Mouse (Mus musculus): ENCODE results near the gene Eif3l. TPM values are rescaled to one million over a fixed set of nuclear protein-coding genes. Genes with fewer than 3 reads are reported as not detected.
A peak's percentile ranks its signal among the peaks of the same experiment; 100 is the strongest.

Eif3l gene
- polyA plus RNA-seq, 1 experiment from 2014 or later: 205 TPM

DNA sequence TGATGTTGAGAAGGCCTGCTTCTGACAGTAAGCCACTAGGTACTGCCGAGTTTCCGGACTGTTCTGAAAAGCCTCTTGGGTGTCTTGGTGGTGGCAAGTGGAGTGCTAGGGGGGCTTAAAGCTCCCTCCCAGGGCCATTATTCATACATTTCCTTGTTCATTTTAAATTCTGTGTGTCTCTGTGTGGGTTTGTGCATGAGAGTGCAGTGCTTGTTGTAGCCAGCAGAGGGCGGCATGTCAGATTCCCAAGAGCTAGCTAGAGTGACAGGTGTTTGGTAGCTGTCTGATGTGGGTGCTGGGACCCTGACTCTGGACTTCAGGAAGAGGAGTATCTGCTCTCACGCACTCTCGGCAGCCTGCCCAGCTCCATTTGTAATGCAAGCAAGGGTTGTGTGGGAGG lies 53.2 kb downstream of the Eif3l start:
- ATAC-seq (ENCODE audit: insufficient number of reproducible peaks, low FRiP score, low TSS enrichment, low read depth): no peak
- H3K36me3 ChIP-seq: peaks cover 97% of the 10 kb centered on the region
- no peak overlapping the region for H3K4me3 ChIP-seq (replicated peaks)
- 95% methylated on average over 5 of the region's 5 CpGs for WGBS
- 0 out of 2 replicates have a peak, but pooled peaks cover 9% of the 10 kb centered on the region for H3K4me1 ChIP-seq
- no peak overlapping the region for H3K27ac ChIP-seq (replicated peaks)
- no peak overlapping the region for H3K9ac ChIP-seq
- no peak overlapping the region for H3K4me2 ChIP-seq (replicated peaks)
- H3K27me3 ChIP-seq: no peaks in the 10 kb centered on the region
- no peaks in the 10 kb centered on the region for H3K9me3 ChIP-seq (replicated peaks)

DNA sequence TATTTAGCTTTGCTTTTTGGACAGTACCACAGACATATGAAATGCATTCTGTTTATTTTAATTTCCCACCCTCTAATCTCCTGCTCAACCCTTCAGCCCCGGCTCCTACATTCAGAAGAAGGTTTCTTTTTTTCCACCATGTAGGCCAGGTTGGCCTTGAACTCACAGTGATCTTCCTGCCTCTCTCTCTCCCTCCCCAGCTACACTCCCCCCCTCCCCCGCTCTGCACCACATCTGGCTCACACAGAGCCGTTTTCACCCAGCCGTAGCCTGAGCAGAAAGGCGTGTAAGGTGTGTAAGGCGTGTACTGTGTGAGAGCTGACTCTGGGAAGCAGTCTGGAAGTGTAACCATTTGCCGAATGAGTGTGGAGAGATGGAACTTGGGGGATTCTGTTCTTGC lies 54.3 kb downstream of the Eif3l start:
- no peak overlapping the region for H3K9ac ChIP-seq
- peaks cover 97% of the 10 kb centered on the region for H3K36me3 ChIP-seq
- H3K4me2 ChIP-seq (replicated peaks): no peak overlapping the region
- H3K9me3 ChIP-seq (replicated peaks): no peaks in the 10 kb centered on the region
- no peak overlapping the region for H3K27ac ChIP-seq (replicated peaks)
- H3K4me1 ChIP-seq: 0 out of 2 replicates have a peak, but pooled peaks cover 9% of the 10 kb centered on the region
- H3K27me3 ChIP-seq: no peaks in the 10 kb centered on the region
- H3K4me3 ChIP-seq (replicated peaks): no peak overlapping the region
- 71% methylated on average over 7 of the region's 7 CpGs for WGBS
- no peak for ATAC-seq (ENCODE audit: insufficient number of reproducible peaks, low FRiP score, low TSS enrichment, low read depth)

DNA sequence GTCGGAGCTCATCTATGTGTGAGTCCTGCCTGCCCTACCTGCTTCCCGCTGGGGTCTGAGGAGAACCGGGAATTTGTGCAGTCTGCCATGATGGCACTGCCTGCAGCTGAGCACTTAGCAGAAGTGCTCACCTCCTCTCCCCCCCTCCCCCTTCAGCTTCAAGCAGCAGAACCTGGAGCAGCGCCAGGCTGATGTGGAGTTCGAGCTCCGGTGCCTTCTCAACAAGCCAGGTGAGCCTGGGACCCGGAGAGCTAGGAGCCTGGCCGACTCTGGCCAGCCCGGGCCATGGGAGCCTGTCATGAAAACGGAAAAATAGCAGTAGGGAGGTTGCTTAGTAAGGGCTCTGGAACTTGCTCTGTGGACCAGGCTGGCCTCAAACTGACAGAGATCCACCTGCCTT lies 55.8 kb downstream of the Eif3l start:
- no peak for ATAC-seq (ENCODE audit: insufficient number of reproducible peaks, low FRiP score, low TSS enrichment, low read depth)
- no peak overlapping the region for H3K9ac ChIP-seq
- H3K27ac ChIP-seq (replicated peaks): no peak overlapping the region
- peaks cover 16% of the 10 kb centered on the region; the same call in 1 of the 2 replicates for H3K4me1 ChIP-seq
- no peaks in the 10 kb centered on the region for H3K9me3 ChIP-seq (replicated peaks)
- no peaks in the 10 kb centered on the region for H3K27me3 ChIP-seq
- WGBS: 77% methylated on average over 10 of the region's 10 CpGs
- H3K36me3 ChIP-seq: peaks cover 85% of the 10 kb centered on the region
- H3K4me2 ChIP-seq (replicated peaks): no peak overlapping the region
- H3K4me3 ChIP-seq (replicated peaks): no peak overlapping the region

DNA sequence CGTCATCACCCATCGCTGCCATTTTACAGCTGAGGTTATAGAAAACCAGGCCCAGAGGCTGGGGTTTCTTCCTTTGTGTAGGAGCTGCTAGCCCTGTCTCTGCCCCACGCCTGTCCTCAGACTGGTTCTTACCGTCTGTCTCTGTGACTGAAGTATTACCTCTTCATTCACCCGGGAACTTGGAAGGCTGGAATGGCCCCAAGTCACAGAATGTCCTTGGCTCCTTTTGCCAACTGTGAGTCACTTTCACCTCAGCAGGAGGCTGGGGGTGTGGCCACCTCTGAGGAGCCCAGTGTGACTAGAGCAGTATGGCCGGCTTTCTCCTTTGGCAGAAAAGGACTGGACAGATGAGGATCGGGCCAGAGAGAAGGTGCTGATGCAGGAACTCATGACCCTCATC lies 56.5 kb downstream of the Eif3l start:
- peaks cover 78% of the 10 kb centered on the region for H3K36me3 ChIP-seq
- no peak for ATAC-seq (ENCODE audit: insufficient number of reproducible peaks, low FRiP score, low TSS enrichment, low read depth)
- no peak overlapping the region for H3K4me2 ChIP-seq (replicated peaks)
- no peaks in the 10 kb centered on the region for H3K27me3 ChIP-seq
- H3K9ac ChIP-seq: no peak overlapping the region
- 72% methylated on average over 7 of the region's 7 CpGs for WGBS
- no peak overlapping the region for H3K4me3 ChIP-seq (replicated peaks)
- H3K4me1 ChIP-seq: peaks cover 22% of the 10 kb centered on the region; the same call in 1 of the 2 replicates
- H3K9me3 ChIP-seq (replicated peaks): no peaks in the 10 kb centered on the region
- H3K27ac ChIP-seq (replicated peaks): no peak overlapping the region

DNA sequence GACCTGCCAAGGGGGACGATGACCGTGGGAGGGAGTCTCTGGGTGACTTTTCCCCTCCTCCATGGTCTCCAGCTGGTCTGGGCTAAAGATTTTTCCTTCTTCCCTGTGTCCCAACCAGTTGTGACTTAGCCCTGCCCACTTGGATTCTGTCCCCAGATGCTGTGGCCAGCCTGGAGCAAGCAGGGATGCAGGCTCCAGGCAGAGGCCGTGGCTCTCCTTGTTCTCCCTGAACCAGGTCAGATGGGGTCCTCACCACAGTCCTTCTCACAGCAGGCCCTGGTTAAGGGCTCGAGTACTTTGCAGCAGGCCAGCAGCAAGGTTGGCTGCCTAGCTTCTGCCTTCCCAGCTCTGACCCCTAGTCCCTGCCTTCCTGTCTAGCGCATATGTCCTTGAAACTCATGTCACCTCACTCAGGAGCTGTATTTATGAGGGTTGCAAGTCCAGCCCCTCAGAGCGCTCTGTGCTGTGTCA lies 58.2 kb downstream of the Eif3l start:
- no peak for ATAC-seq (ENCODE audit: insufficient number of reproducible peaks, low FRiP score, low TSS enrichment, low read depth)
- WGBS: 83% methylated on average over 6 of the region's 6 CpGs
- Histone ChIP-seq H3K36me3 (peaks cover 61% of the 10 kb centered on the region), H3K4me1 (peaks cover 22% of the 10 kb centered on the region; the same call in 1 of the 2 replicates), H3K27ac (replicated peaks) (no peak overlapping the region), H3K9me3 (replicated peaks) (no peaks in the 10 kb centered on the region), H3K27me3 (no peaks in the 10 kb centered on the region), H3K4me2 (replicated peaks) (no peak overlapping the region), H3K4me3 (replicated peaks) (no peak overlapping the region), H3K9ac (no peak overlapping the region)

DNA sequence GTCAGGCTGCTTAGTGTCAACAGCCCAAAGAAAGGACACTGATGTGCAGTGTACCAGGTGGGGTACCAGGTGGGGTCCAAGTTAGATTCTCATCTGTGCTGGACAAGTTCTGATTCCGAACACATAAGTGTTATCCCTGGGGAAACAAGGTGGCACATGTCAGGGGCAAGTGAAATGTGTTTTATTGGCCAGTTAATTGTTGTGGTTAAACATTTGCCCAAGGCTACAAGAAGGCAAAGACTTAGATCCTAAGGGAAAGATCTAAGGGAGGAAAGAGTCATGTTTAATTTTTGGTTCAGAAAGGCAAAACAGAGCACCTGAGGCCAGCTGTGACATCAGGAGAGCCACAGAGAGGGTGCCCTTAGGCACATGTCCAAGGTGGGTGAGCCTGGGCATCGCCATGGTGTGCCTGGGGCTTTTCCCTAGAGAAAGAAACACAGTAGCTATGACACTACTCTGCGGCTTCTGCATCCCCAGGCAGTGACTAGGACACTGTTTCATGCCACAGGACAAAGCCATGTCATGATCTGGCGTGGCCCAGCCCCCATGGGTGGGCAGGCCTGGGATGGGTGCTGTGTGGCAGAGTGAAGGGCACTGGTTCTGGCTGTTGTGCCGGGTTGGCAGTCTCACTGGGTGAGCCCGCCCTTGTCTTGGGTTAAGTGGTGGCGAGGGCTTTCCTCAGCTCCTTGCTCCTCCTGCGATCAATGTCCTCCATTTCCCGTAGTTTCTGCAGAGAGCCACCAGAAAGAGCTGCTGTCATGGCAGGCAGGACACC lies 59.7 kb downstream of the Eif3l start:
- Histone ChIP-seq H3K4me3 (replicated peaks) (no peak overlapping the region), H3K9ac (no peak overlapping the region), H3K9me3 (replicated peaks) (no peaks in the 10 kb centered on the region), H3K36me3 (peaks cover 49% of the 10 kb centered on the region), H3K27me3 (no peaks in the 10 kb centered on the region), H3K27ac (replicated peaks) (no peak overlapping the region), H3K4me2 (replicated peaks) (no peak overlapping the region), H3K4me1 (peaks cover 22% of the 10 kb centered on the region; the same call in 1 of the 2 replicates)
- ATAC-seq (ENCODE audit: insufficient number of reproducible peaks, low FRiP score, low TSS enrichment, low read depth): no peak
- WGBS: 84% methylated on average over 9 of the region's 9 CpGs

DNA sequence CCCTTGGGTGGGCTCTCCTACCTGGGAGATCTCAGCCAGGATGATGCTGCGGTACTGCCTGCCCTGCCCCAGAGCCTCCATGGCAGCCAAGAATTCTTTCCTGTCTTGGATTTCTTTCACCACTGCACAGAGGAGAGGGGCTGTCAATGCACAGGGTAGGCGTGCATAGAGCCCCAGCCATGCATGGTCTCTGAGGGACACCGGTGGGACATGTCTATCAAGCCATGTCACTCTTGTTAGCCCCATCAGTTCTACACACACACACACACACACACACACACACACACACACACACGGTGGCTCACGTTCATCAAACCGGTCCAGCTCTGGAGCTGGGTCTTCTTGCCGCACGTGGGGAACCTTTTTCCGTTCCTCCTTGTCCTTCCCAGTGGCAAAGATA lies 60.4 kb downstream of the Eif3l start:
- Histone ChIP-seq H3K9ac (no peak overlapping the region), H3K36me3 (peaks cover 43% of the 10 kb centered on the region), H3K4me2 (replicated peaks) (no peak overlapping the region), H3K4me3 (replicated peaks) (no peak overlapping the region), H3K9me3 (replicated peaks) (no peaks in the 10 kb centered on the region), H3K27me3 (no peaks in the 10 kb centered on the region), H3K27ac (replicated peaks) (no peak overlapping the region), H3K4me1 (peaks cover 23% of the 10 kb centered on the region; the same call in 1 of the 2 replicates)
- ATAC-seq (ENCODE audit: insufficient number of reproducible peaks, low FRiP score, low TSS enrichment, low read depth): no peak
- WGBS: 69% methylated on average over 9 of the region's 9 CpGs

DNA sequence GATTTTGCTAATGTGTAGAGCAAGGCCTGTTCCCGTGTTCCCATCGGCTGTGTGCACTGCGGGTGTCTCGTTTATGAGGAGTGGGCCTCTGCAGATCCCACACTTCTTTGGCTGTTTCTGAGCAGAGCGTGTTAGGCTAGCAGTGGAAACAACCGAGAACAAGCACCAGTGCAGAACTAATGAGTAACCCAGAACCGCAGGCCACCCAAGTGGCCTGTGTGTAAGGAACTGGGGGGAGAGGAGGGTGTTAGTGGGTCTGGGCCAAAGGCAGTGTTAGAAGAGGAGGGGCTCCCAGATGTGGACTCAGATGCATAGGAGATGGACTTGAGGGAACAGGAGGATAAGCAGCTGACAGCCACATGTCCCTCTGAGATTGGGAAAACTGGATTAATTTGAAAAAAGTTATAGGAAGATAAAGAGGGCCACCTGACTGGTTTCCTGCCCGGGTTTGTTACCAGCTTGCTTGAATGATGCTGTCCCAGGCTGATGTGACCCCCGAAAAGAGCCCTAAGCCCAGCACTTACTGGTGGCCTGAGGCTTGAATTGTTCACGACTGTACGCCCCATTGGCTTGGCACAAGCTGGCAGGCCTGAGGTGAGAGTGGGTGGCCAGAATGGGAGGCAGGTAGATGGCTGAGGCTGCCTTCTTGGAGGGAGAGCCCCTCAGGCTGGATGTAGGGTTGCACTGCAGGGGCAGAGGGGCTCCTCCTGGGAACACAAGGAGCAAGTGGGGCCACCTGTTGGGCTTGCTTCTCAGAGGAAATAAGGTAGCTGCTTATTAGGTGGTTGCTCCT lies 61.0 kb downstream of the Eif3l start:
- Histone ChIP-seq H3K4me1 (peaks cover 25% of the 10 kb centered on the region; the same call in 1 of the 2 replicates), H3K9me3 (replicated peaks) (no peaks in the 10 kb centered on the region), H3K4me2 (replicated peaks) (no peak overlapping the region), H3K9ac (no peak overlapping the region), H3K27ac (replicated peaks) (no peak overlapping the region), H3K4me3 (replicated peaks) (no peak overlapping the region), H3K27me3 (no peaks in the 10 kb centered on the region), H3K36me3 (peaks cover 36% of the 10 kb centered on the region)
- ATAC-seq (ENCODE audit: insufficient number of reproducible peaks, low FRiP score, low TSS enrichment, low read depth): no peak
- WGBS: 59% methylated on average over 11 of the region's 11 CpGs

DNA sequence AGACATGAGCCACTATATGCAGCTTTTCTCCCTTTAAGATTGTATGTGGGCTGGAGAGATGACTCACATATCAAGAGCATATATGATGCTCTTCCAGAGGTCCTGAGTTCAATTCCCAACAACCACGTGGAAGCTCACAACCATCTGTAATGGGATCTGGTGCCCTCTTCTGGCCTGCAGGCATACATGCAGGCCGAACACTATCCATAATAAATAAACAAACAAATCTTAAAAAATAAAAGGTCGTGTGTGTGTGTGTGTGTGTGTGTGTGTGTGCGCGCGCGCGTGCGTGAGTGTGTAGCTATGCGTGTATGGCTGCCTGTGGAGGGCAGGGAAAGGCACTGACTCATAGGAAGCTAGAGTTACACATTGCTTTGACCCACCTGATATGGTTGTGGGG lies 64.7 kb downstream of the Eif3l start:
- no peaks in the 10 kb centered on the region for H3K27me3 ChIP-seq
- H3K36me3 ChIP-seq: peaks cover 4% of the 10 kb centered on the region; the same call in 1 of the 2 replicates
- 52% methylated on average over 10 of the region's 10 CpGs for WGBS
- no peak overlapping the region for H3K27ac ChIP-seq (replicated peaks)
- H3K9ac ChIP-seq: no peak overlapping the region
- H3K4me2 ChIP-seq (replicated peaks): no peak overlapping the region
- no peak for ATAC-seq (ENCODE audit: insufficient number of reproducible peaks, low FRiP score, low TSS enrichment, low read depth)
- peaks cover 42% of the 10 kb centered on the region for H3K4me1 ChIP-seq
- no peak overlapping the region for H3K4me3 ChIP-seq (replicated peaks)
- no peaks in the 10 kb centered on the region for H3K9me3 ChIP-seq (replicated peaks)

DNA sequence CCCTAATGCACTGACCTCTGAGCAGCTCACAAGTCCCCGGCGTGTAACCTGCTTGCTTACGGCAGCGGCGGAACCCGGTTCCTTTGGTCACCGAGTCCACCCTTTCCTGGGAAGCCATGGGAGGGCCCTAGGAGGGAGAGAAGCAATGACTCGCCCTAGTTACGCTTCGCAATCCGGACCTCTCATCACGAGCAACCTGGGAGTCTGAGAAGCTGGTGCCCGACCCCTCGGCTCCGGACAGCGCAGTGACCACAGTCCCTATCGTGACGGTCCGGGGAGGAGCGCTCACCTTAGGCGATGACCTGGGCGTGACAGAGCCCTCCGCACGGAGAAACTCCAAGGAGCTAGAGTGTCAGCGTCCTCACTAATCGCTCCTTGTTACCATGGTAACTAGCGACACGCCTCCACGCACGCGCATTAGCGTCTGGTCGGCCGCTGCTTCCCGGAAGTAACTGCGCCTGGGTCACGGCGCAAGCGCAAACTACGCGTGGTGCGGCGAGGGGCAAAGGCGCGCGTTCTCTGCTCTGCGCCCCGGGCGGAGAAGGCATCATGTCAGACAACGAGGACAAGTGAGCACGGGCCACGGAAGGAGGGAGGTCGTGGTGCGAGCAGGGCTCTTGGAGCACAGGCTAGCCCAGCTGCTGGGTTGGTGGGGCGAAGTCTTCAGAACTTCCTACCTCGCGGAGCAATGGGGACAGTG lies 66.0 kb downstream of the Eif3l start, which contains the start of the genes Polr2f and 1700088E04Rik:
TSS of gene Polr2f (plus strand) at position 144 of the 700 bp plus-strand sequence.
TSS of gene 1700088E04Rik (minus strand) at position 388 of the 700 bp plus-strand sequence.
- peak within 1 kb of the TSS; percentile 94 for H3K4me2 ChIP-seq (replicated peaks)
- no peaks in the 10 kb centered on the region for H3K27me3 ChIP-seq
- peak within 1 kb of the TSS; percentile 80 for H3K4me3 ChIP-seq (replicated peaks)
- H3K4me1 ChIP-seq: peaks cover 32% of the 10 kb centered on the region
- peak; percentile 77 for ATAC-seq (ENCODE audit: insufficient number of reproducible peaks, low FRiP score, low TSS enrichment, low read depth)
- peaks cover 18% of the 10 kb centered on the region for H3K36me3 ChIP-seq
- peak within 1 kb of the TSS; percentile 53 for H3K9ac ChIP-seq
- no peaks in the 10 kb centered on the region for H3K9me3 ChIP-seq (replicated peaks)
- under 1% methylated on average over 57 of the region's 57 CpGs for WGBS
- peak within 1 kb of the TSS; percentile 67 for H3K27ac ChIP-seq (replicated peaks)

DNA sequence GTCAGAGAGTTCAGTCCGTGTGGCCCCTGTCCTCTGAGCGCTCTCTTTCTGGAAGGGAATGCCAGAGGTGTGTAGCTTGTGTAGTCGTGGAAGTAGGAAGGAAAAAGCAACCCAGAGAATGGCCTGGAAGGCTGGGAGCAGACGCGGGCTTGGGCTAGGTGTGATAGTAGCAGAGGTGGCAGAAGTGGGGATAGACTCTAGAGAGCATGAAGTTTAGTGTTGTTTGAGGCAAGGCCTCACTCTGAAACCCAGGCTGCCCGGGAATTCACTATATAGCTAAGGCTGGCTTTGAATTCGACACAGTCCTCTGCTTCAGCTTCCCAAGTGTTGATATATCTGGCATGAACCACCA lies 66.6 kb downstream of the Eif3l start:
- Histone ChIP-seq H3K9me3 (replicated peaks) (no peaks in the 10 kb centered on the region), H3K27me3 (no peaks in the 10 kb centered on the region), H3K27ac (replicated peaks) (peak overlapping the region; percentile 67), H3K4me2 (replicated peaks) (peak overlapping the region; percentile 94), H3K9ac (peak overlapping the region; percentile 53), H3K4me3 (replicated peaks) (peak overlapping the region; percentile 80), H3K36me3 (peaks cover 23% of the 10 kb centered on the region), H3K4me1 (peaks cover 29% of the 10 kb centered on the region)
- peak; percentile 12; the same call in 1 of the 2 replicates for ATAC-seq (ENCODE audit: insufficient number of reproducible peaks, low FRiP score, low TSS enrichment, low read depth)
- 2% methylated on average over 7 of the region's 7 CpGs for WGBS

Data from embryonic facial prominence, embryonic 15.5 days (tissue).